Mouse (Mus musculus) urinary bladder, adult 18-20 months (tissue): ENCODE results near the gene Mapk14.

ENCODE experiments used
- DNase-seq, 2 experiments: peaks; one replicate each; pipeline ENCODE4 v3.0.0; 2022; ENCODE audit warnings: low spot score in 2 of 2, mixed read lengths in 2 of 2

Gene Mapk14

DNA sequence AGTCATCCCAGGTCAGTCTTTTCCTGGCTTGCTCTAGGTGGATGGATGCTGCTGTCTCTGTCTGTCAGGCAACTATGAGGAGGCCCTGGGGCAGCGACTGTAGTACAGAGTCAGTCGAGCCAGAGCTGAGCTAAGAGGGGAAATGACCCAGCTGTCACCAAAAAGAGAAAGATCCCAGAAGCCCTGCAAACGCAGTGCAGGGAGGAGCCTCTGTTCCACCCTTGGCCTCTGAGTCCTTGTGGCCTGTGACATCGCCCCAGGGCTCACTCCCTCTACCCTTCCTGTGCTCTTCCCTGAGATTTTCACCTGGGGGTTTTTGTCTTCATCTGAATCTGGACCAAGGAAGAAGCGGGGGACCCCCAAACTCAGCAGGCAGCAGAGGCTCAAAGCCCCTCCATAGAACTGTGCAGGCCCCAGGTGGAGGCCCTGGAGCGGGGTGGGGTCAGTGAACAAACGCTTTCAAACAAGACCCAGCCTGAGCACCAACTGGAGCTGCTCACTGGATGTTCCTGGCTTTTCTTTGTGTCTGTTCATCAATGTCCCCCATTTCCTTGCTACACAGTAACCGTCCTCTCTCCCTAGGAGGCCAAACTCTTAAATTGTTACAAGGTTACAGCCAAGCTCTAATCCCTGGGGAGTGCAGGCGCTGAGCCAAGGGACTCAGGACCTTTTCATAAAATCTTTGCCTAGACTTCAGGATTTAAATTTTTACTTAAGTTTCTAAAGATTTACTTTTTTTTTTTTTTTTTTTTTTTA, 90.3 kb downstream of the Mapk14 start:
- DNase-seq = no peak

DNA sequence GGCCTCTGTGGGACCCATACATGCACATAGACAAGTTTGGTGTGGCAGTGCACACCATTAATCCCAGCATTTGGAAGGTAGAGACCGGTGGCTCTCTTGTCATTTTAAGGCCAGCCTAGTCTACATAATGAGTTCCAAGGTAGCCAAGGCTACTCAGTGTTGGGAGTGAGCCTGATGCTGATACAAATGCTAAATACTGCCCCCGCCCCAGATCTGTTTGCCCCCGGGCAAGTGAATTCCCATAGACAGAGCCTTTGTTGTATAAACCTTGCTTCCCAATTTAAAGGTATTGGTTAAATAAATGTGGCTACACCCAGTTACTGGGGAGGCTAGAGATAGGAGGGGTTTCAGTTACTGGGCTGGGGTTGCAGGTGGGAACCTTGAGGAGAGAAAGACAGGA, 93.9 kb downstream of the Mapk14 start:
- DNase-seq = no peak

DNA sequence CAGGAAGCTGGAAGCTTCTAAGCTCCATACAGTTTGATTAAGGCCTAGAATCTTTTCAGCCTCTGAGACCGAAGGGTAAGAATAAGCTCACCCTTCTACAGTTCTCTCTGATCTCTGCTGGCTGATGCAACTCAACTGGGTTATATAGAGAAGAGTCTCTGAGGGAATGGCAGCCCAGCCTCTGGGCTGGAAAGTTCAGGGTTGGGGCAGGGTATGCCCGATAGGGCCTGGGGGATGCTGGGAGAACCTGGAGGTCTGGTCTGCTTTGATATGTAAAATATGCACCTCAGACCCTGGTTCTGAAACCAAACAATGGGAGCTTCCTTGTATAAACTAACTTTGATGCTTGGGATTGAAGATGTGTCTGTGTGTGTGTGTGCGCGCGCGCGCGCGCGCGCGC, 96.4 kb downstream of the Mapk14 start:
- DNase-seq = no peak

DNA sequence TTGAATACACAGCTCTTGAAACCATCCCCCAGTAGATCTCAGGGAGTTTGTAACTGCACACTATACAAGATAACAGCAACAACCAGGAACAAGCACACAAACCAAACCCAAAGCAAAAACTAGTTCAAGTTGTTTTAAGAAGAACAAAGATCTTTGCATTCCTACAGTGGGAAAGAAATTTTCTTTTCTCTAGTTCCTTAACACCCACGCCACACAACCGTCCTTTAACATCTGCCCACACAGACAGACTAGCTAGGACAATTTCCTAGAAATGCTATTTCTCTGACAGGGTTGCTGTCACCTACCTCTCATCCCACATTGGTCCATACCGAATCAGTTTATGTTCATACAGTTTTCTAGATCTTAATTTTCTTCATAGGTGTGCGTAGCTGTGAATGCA, 105.9 kb downstream of the Mapk14 start:
- DNase-seq = no peak
